Mouse (Mus musculus): ENCODE results near the gene Klk1b27. TPM values are rescaled to one million over a fixed set of nuclear protein-coding genes. Genes with fewer than 3 reads are reported as not detected.
A peak's percentile ranks its signal among the peaks of the same experiment; 100 is the strongest.
"Not testable (repeated sequence)": the region's sequence is repeated elsewhere in the genome, so short reads cannot be mapped to it uniquely, and the experiment has no call there.

The Klk1b27 gene
- polyA plus RNA-seq (2012; fragmentation: generic; extraction: Trizol) = 0.11 TPM

DNA sequence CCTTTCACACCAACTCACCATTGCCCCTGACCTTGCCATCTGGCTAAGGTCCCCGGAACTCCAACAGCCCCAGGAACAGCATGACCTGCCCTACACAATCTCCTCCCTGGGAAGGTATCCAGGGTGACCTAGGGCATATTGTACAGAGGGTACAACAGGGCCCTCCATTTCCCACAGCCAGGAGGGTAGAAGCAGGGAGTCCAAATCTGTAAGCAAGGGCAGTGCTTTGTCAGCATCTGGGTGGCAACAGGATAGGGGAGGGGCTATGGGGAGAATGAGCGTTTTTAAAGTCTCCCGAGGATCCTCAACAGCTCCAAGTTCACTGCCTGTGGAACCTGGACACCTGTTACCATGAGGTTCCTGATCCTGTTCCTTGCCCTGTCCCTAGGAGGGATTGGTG lies at the start of gene Klk1b27:
TSS of gene Klk1b27 (plus strand) at position 301 of the 400 bp plus-strand sequence.
- H3K27me3 ChIP-seq (ENCODE audit: control insufficient read depth, insufficient read depth, insufficient read length); H3K4me3 ChIP-seq; H3K79me2 ChIP-seq (ENCODE audit: control insufficient read depth, insufficient read depth); H3ac ChIP-seq (ENCODE audit: control insufficient read depth, insufficient read length); H3K4me2 ChIP-seq (ENCODE audit: low read depth); H3K36me3 ChIP-seq (ENCODE audit: control insufficient read depth, insufficient read depth): not testable (repeated sequence)

DNA sequence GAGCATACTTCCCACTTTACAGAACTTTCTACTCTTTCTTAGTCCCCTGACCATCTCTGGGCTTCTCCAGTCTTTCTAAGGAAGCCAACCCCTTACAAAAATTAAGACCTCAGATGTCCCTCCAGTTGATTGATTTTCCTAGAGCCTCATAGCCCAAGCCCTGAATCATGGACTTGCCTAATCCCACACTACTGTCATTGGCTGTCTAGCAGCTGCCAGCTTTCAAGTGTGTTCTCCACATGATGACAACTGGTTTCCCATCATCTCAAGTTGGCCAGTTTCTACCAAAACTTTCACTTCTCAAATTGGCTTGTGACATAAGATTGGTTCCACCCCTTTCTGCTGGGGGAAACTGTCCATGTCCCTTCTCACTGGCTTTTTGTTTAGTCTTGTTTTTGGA lies 47.2 kb upstream of the Klk1b27 start:
- TF ChIP-seq CEBPB (IDR thresholded peaks at IDR 0.05; ENCODE audit: insufficient read depth, poor library complexity, severe bottlenecking) (no peak), TCF12 (IDR thresholded peaks at IDR 0.05; ENCODE audit: insufficient read depth, poor library complexity, severe bottlenecking) (no peak), SRF (IDR thresholded peaks at IDR 0.05; ENCODE audit: control insufficient read depth, insufficient read length, low read depth) (no peak), MYOG (IDR thresholded peaks at IDR 0.05; ENCODE audit: control insufficient read depth in 1 of 3, insufficient read depth in 1 of 3, insufficient read length in 2 of 3, low read depth in 2 of 3) (no peak), TCF3 (IDR thresholded peaks at IDR 0.05; ENCODE audit: insufficient read length, low read depth) (no peak), POLR2A (IDR thresholded peaks at IDR 0.05; ENCODE audit: insufficient read length, low read depth) (no peak), MAX (IDR thresholded peaks at IDR 0.05; ENCODE audit: low read depth) (no peak), REST (IDR thresholded peaks at IDR 0.05; ENCODE audit: insufficient read depth, insufficient read length) (no peak), POLR2AphosphoS2 (IDR thresholded peaks at IDR 0.05; ENCODE audit: insufficient read length, low read depth) (no peak)
- Histone ChIP-seq H3K4me2 (ENCODE audit: low read depth) (no peak overlapping the region), H3K4me3 (no peak overlapping the region), H3K36me3 (ENCODE audit: control insufficient read depth, insufficient read depth) (no peaks in the 10 kb centered on the region), H3K27me3 (ENCODE audit: control insufficient read depth, insufficient read depth, insufficient read length) (no peaks in the 10 kb centered on the region), H3ac (ENCODE audit: control insufficient read depth, insufficient read length) (no peak overlapping the region), H3K79me2 (ENCODE audit: control insufficient read depth, insufficient read depth) (no peaks in the 10 kb centered on the region)

DNA sequence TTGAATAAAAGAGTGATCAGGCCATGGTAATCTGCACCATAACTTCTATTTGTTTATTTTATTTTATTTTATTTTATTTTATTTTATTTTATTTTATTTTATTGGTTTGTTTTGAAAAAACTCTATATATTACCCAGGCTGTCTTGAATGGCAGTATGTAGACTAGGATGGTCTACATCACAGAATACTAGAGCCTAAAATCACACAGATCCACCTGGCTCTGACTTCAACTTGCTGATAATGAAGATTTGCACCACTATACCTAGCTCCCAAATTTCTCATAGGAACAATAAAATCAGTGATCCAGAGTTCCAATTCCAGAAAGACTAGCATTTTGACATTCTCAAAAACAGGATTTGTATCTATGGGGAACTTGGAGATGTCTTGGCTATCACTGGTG lies 40.2 kb upstream of the Klk1b27 start, which contains the start of gene Klk1b26:
TSS of gene Klk1b26 (plus strand) at position 301 of the 400 bp plus-strand sequence.
- H3K4me2 ChIP-seq (ENCODE audit: low read depth); H3K4me3 ChIP-seq; H3K36me3 ChIP-seq (ENCODE audit: control insufficient read depth, insufficient read depth); H3K27me3 ChIP-seq (ENCODE audit: control insufficient read depth, insufficient read depth, insufficient read length); H3K79me2 ChIP-seq (ENCODE audit: control insufficient read depth, insufficient read depth); H3ac ChIP-seq (ENCODE audit: control insufficient read depth, insufficient read length): not testable (repeated sequence)

DNA sequence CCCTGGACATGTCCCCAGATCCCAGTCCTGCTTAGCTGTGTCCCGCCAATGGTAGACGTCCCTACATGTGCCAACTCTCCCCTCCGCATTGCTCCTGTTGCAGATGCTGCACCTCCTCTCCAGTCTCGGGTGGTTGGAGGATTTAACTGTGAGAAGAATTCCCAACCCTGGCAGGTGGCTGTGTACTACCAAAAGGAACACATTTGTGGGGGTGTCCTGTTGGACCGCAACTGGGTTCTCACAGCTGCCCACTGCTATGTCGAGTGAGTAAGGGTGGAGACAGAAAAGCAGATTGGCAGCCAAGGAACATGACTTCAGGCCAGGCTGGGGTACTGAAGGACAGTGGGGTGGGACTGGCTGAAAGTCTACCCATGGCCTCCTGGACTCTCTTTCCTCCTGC lies 37.4 kb upstream of the Klk1b27 start:
- H3K79me2 ChIP-seq (ENCODE audit: control insufficient read depth, insufficient read depth); H3K27me3 ChIP-seq (ENCODE audit: control insufficient read depth, insufficient read depth, insufficient read length); H3K4me2 ChIP-seq (ENCODE audit: low read depth); H3K4me3 ChIP-seq; H3K36me3 ChIP-seq (ENCODE audit: control insufficient read depth, insufficient read depth); H3ac ChIP-seq (ENCODE audit: control insufficient read depth, insufficient read length): not testable (repeated sequence)

DNA sequence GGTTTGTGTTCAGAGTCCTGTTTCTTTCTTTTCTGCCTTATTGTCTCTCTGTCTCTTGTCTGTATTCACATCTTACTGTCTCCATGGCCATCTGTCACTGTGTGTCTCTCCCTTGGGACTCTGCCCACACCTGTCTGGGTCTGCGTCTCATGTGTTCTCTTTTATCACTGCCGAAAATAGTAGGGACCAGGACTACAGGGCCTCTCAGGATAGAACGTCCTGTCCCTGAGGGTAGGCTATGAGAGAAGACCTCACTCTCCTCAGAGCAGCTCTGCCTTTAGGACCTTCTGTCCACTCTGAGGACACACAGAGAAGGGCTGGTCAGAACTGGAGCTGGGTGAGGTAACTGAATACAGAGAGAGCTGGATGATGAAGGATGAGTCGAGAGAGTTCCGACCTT lies 37.0 kb upstream of the Klk1b27 start:
- no peak for TF ChIP-seq MYOG (IDR thresholded peaks at IDR 0.05; ENCODE audit: control insufficient read depth in 1 of 3, insufficient read depth in 1 of 3, insufficient read length in 2 of 3, low read depth in 2 of 3)
- TF ChIP-seq MYOD1 (IDR thresholded peaks at IDR 0.05; ENCODE audit: control insufficient read depth in 1 of 3, insufficient read length in 2 of 3, low read depth in 2 of 3) = peak in 1 of 3 experiments; percentile 36
- Histone ChIP-seq H3ac (ENCODE audit: control insufficient read depth, insufficient read length) (no peak overlapping the region), H3K79me2 (ENCODE audit: control insufficient read depth, insufficient read depth) (no peaks in the 10 kb centered on the region), H3K27me3 (ENCODE audit: control insufficient read depth, insufficient read depth, insufficient read length) (no peaks in the 10 kb centered on the region), H3K4me3 (no peak overlapping the region), H3K36me3 (ENCODE audit: control insufficient read depth, insufficient read depth) (no peaks in the 10 kb centered on the region), H3K4me2 (ENCODE audit: low read depth) (no peak overlapping the region)

DNA sequence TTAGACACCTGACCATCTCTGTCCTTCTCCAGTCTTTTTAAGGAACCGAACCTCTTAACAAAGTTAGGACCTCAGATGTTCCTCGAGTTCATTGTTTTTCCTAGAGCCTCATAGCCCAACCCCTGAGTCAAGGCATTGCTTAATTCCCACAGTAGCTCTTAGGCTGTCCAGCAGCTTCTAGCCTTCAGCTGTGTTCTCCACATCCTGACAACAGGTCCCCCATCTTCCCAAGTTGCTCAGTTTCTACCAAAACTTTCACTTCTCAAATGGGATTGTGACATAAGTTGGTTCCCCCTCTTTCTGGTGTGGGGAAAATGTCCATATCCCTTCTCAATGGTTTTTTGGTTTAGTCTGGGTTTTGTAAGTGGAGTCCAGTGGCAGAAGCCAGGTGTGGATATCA lies 20.0 kb downstream of the Klk1b27 start:
- Histone ChIP-seq H3K36me3 (ENCODE audit: control insufficient read depth, insufficient read depth) (no peaks in the 10 kb centered on the region), H3K4me3 (no peak overlapping the region), H3K79me2 (ENCODE audit: control insufficient read depth, insufficient read depth) (no peaks in the 10 kb centered on the region), H3K4me2 (ENCODE audit: low read depth) (no peak overlapping the region), H3K27me3 (ENCODE audit: control insufficient read depth, insufficient read depth, insufficient read length) (no peaks in the 10 kb centered on the region), H3ac (ENCODE audit: control insufficient read depth, insufficient read length) (no peak overlapping the region)
- TF ChIP-seq REST (IDR thresholded peaks at IDR 0.05; ENCODE audit: insufficient read depth, insufficient read length) (no peak), MYOD1 (IDR thresholded peaks at IDR 0.05; ENCODE audit: control insufficient read depth in 1 of 3, insufficient read length in 2 of 3, low read depth in 2 of 3) (no peak), E2F4 (IDR thresholded peaks at IDR 0.05; ENCODE audit: insufficient read depth) (no peak), USF1 (IDR thresholded peaks at IDR 0.05; ENCODE audit: low read depth) (no peak), POLR2A (IDR thresholded peaks at IDR 0.05; ENCODE audit: insufficient read length, low read depth) (no peak), CEBPB (IDR thresholded peaks at IDR 0.05; ENCODE audit: insufficient read depth, poor library complexity, severe bottlenecking) (no peak), SRF (IDR thresholded peaks at IDR 0.05; ENCODE audit: control insufficient read depth, insufficient read length, low read depth) (no peak), TCF12 (IDR thresholded peaks at IDR 0.05; ENCODE audit: insufficient read depth, poor library complexity, severe bottlenecking) (no peak), MYOG (IDR thresholded peaks at IDR 0.05; ENCODE audit: control insufficient read depth in 1 of 3, insufficient read depth in 1 of 3, insufficient read length in 2 of 3, low read depth in 2 of 3) (no peak), TCF3 (IDR thresholded peaks at IDR 0.05; ENCODE audit: insufficient read length, low read depth) (no peak)

Data from myocyte (in vitro differentiated cells).